Mouse (Mus musculus) forelimb bud, embryonic 11.5 days (tissue): Measurements from ENCODE around the gene Ampd2.
A peak's percentile ranks its signal among the peaks of the same experiment; 100 is the strongest.

ENCODE experiments used
- DNase-seq: peaks from one replicate; pipeline ENCODE4 v3.0.0-alpha.2; 2012; ENCODE audit warnings: low read depth, low spot score

Ampd2 gene

GRCm38 (mm10) chr3:108094976-108095760 is 8.7 kb upstream of the Ampd2 start:
- DNase-seq: no peak

DNA sequence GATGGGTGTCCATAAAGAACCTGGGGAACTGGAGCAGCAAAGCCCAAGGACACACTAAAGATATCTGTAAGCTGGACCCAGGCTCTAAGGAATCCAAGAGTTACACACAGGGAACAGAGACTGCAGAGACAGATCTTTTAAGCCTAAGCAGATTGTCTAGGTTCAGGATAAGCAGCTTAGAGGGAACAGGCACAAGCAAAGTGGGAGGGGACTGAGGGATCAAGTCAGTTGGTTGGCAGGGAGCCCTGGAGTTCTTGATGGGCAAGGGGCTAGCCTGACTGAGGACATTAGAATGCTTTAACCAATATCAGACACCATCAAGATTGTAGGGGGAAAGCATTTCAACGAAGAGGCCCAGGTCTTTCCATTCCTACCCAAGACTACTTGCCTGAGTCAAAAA is 7.7 kb upstream of the Ampd2 start:
- DNase-seq: no peak

GRCm38 (mm10) chr3:108093306-108093705 is 6.9 kb upstream of the Ampd2 start:
- no peak for DNase-seq

DNA sequence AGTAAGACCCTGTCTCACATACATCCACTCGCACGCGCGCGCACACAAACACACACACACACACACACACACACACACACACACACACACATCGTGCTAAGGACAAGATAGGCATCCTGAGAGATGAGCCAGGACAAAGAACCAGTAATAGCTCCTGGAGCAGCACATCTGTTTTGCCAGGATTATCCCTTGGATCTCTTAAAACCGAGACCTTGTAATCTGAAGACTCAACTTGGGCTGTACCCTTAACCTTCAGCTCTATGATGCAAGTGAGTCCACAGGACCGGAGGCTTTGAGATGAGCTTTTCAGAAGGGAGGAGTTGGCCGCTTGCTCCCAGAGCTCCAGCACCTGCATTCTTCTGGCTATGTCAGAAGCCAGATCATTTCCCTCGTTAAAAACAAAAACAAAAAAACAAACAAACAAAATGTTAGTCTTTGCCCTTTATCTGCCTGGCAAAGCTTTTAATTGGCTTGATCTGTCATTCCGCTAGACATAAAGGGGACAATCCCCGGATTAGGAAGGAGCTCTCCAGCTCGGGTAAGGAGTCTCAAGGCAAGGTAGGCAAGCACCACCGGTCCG is 6.2 kb upstream of the Ampd2 start, which contains the start of gene Gnat2:
TSS of gene Gnat2 (plus strand) at position 254 of the 580 bp plus-strand sequence.
- no peak for DNase-seq

GRCm38 (mm10) chr3:108092030-108092429 is 5.6 kb upstream of the Ampd2 start:
- no peak for DNase-seq

GRCm38 (mm10) chr3:108090561-108090960 is 4.1 kb upstream of the Ampd2 start:
- no peak for DNase-seq

- DNase-seq: no peak
Measured at GRCm38 (mm10) chr3:108089916-108090315, 3.5 kb upstream of the Ampd2 start.

DNA sequence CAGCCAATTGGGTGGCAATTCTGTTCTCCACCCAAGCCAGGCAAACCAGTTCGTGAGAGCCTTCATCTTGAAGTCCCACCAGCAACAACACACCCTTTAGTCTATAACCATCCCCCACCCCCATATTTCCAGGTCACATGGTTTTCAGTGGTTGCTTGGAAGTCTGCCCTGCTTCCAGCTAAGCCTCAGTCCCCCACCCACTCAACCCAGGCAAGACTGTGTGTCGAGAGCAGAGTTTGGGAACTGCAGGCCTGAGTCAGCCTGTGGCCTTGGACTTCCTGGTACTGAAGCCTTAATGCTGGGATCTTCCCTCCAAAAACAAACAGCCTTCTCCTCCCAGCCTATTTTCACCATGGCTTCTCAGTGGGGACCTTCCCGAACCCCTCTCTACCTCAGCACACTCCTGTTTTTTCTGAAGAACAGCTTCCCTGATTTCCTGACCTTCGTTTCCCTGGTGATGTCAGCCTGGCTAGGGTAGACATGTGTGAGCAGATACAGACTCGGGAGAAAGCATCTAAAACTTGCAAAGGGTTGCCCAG is 2.5 kb upstream of the Ampd2 start:
- no peak for DNase-seq

- DNase-seq: no peak
Measured at GRCm38 (mm10) chr3:108087329-108087728, 878 bp upstream of the Ampd2 start.

DNA sequence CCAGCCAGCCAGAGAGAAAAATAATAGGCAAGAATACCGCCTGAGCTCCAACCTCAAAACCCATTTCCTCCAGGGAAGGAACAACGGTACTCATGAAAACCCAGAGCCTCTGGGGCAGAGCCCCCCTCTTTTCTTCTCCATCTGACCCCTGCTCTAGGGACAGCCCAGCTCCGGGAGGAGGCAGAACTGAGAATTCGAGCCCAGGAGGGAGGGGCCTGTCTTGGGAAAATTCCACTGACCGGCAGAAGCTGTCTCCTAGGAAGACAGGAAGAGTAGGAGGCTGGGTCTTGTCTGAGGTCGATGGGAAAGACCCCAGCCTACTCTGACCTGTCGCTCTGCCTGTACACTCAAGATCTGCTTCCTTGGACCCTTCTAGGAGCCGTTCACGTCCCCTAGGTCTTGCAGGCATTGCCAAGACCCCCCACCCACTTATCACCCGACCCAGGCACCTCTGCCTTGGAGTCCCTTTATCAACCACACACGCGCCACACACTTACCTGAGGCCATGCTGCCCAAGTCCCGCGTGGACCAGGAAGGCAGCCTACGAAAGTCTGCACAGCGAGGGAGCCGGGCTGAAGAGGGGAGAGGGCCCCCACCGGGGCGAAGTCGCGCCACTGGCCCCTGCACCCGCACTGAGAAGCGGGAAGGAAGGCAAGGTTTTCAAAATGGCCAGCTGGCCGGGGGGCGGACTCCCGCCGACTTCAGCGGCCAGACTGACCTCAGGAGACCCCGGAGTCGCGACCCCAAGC is 556 bp downstream of the Ampd2 start:
- peak; percentile 46 for DNase-seq

GRCm38 (mm10) chr3:108085281-108085720 is 1.1 kb downstream of the Ampd2 start:
- DNase-seq: peak; percentile 82

DNA sequence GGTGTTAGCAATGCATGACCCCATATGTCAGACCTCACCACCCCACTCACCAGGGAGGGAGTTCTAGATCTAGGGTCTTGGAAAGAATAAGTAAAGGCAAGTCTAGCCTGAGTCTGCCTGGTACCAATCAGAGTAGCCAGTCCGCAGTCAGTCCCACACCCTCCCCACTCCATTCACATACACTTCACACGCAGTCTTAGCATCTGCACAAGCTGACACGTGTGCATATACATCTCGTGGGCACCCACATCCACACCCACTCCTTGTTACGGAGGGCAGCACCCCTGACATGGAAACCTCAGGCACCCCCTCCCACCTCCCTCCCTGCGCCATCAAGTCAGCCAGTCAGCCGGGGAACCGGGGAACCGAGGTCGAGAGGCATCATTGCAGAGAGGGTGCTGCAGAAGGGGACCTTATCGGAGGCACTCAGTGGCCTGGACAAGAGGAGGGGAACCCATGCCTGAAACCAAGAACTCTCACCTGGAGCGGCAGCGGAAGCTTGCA is 1.6 kb downstream of the Ampd2 start:
- no peak for DNase-seq

DNA sequence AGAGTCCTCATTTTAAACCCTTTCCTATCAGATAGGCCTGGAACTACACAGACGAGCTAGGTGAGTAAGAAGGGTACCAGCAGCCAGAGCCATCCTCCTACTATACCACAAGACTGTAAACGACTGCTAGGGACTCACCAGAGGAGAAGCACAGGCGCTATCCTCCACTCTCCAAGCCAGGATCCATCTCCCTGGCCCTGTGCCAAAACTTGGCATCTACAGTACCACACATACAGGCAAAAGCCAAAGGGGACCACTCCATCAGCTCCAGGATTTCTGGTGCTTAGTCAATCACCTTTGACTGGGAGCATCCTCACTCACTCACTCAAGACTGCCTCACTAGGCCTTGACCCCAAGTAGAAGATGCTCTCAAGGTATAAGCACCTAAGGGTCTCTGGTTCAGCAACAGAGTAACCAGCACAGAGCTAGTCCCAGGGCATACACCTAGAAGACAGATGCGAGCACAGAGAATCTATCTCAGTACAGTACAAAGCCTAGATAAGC is 2.5 kb downstream of the Ampd2 start:
- DNase-seq: no peak

GRCm38 (mm10) chr3:108083161-108083560 is 3.3 kb downstream of the Ampd2 start:
- no peak for DNase-seq

DNA sequence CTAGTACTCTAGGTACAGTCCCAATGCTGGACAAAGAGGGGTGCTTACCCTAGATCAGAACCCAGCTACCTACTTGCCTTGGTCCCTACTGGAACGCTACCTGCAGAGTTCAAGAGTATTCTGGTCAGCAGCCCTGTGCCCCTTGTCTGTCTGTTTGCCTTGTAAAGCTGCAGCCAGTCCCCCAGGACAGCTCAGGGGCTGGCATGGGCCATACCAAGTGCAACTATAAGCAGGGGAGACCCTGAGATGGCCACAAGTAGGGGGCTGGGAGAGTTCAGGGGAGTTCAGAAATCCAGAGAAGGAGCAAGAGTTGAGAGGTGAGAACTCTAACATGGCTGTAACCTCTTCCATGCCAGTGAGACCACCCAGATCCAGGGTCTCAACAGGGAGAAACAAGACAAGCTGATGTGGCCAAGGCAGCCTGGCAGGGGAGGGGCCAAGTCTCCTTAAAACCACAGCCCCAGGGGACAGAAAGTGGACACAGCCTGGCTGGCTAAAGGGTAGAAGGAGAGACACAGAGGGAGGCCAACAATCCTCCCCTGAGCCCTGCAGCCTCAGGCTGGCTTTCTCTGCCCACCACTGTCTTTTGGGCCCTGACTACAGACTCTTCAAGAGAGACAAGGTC is 4.1 kb downstream of the Ampd2 start:
- DNase-seq: no peak

DNA sequence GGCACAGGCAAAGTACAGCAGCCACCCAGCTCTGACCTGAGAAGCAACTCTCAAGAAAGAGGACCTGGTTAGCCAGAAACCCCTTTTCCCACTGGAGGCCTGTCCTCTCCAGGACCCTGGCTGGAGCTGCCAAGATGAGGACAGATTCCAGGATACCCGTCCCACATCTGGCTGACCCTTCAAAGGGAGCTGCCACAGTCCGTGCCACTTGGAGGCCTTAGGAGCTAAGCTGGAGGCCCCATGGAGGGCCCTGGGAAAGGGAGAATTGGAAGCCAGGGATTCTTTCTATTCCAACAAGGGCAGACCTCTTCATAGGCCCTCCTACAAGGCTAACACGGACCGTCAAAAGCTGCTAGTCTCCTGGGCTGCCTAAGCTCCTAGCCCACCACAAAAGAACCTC is 4.8 kb downstream of the Ampd2 start:
- DNase-seq: no peak

- no peak for DNase-seq
Measured at GRCm38 (mm10) chr3:108076836-108077235, 9.6 kb downstream of the Ampd2 start.

- no peak for DNase-seq
Measured at GRCm38 (mm10) chr3:108072983-108073569, 13.4 kb downstream of the Ampd2 start.

- peak; percentile 29 for DNase-seq
Measured at GRCm38 (mm10) chr3:108070295-108071293, 15.9 kb downstream of the Ampd2 start.
